Mouse (Mus musculus): ENCODE results near the gene Snrnp70. TPM values are rescaled to one million over a fixed set of nuclear protein-coding genes. Genes with fewer than 3 reads are reported as not detected.
"Not testable (repeated sequence)": the region's sequence is repeated elsewhere in the genome, so short reads cannot be mapped to it uniquely, and the experiment has no call there.

Gene Snrnp70
- polyA plus RNA-seq, 1 experiment = 643 TPM

DNA sequence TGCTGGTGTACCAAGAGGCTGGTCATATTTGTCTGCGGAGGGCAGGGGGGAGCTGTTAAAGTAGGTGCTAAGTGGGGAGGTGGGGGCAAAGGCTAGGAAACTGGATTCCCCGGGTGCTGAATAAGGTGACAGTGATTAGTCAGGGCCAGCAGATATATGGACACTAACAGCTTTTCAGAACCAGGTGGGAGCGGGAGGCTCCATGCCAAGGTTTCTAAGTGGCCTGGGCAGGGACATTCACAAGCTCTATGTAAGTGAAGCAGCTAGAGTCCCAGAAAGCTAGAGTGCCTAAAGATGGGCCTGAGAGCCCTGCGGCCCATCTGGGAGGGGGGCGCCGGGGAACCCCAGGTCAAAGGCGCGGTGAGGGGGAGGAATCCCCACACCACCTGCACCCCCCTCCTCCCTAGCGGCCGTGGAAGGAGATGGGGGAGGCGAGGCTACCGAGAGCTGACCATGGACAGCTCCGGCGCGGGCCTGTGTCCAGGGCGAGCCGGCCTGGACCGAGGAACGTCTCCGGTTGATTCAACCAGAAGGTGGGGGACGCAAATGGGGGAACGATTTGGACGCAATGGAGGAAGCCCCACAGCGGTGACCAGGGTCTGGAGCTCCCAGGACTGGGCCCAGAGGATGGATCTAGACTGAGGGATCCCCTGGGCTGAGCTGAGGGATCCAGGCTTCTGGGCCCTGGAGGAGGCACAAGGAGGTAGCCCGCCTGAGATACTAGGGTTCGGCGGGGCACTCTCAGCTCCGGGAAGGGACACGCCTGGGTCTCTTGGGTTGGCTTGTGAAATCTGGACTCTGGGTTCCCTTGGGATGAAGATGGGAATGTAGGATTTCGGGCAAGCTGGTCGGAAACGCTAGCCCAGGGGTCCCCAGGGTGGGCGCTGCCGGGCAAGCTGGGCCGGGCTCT is 29.5 kb downstream of the Snrnp70 start:
- DNase-seq (ENCODE audit: low read depth) = peak; percentile 51
- TF ChIP-seq CTCF (IDR thresholded peaks at IDR 0.05; ENCODE audit: borderline replicate concordance, extremely low read depth, insufficient read depth, insufficient read length) (no peak), POLR2A (IDR thresholded peaks at IDR 0.05; ENCODE audit: borderline replicate concordance, extremely low read depth, insufficient read depth, insufficient read length, poor library complexity, severe bottlenecking) (no peak)

- TF ChIP-seq POLR2A (IDR thresholded peaks at IDR 0.05; ENCODE audit: borderline replicate concordance, extremely low read depth, insufficient read depth, insufficient read length, poor library complexity, severe bottlenecking) (no peak), CTCF (IDR thresholded peaks at IDR 0.05; ENCODE audit: borderline replicate concordance, extremely low read depth, insufficient read depth, insufficient read length) (no peak)
- DNase-seq (ENCODE audit: low read depth) = no peak
Measured at GRCm38 (mm10) chr7:45363983-45364382, 31.6 kb downstream of the Snrnp70 start.

- peak; percentile 64 for DNase-seq (ENCODE audit: low read depth)
- TF ChIP-seq CTCF (IDR thresholded peaks at IDR 0.05; ENCODE audit: borderline replicate concordance, extremely low read depth, insufficient read depth, insufficient read length) (no peak), POLR2A (IDR thresholded peaks at IDR 0.05; ENCODE audit: borderline replicate concordance, extremely low read depth, insufficient read depth, insufficient read length, poor library complexity, severe bottlenecking) (no peak)
Measured at GRCm38 (mm10) chr7:45362801-45363200, 32.7 kb downstream of the Snrnp70 start.

GRCm38 (mm10) chr7:45361243-45361804 is 34.2 kb downstream of the Snrnp70 start:
- peak; percentile 58; the same call in 1 of the 2 replicates for TF ChIP-seq POLR2A (IDR thresholded peaks at IDR 0.05; ENCODE audit: borderline replicate concordance, extremely low read depth, insufficient read depth, insufficient read length, poor library complexity, severe bottlenecking)
- no peak for TF ChIP-seq CTCF (IDR thresholded peaks at IDR 0.05; ENCODE audit: borderline replicate concordance, extremely low read depth, insufficient read depth, insufficient read length)
- peak; percentile 96 for DNase-seq (ENCODE audit: low read depth)

- TF ChIP-seq CTCF (IDR thresholded peaks at IDR 0.05; ENCODE audit: borderline replicate concordance, extremely low read depth, insufficient read depth, insufficient read length) (no peak), POLR2A (IDR thresholded peaks at IDR 0.05; ENCODE audit: borderline replicate concordance, extremely low read depth, insufficient read depth, insufficient read length, poor library complexity, severe bottlenecking) (no peak)
- DNase-seq (ENCODE audit: low read depth) = no peak
Measured at GRCm38 (mm10) chr7:45360404-45361125, 35.0 kb downstream of the Snrnp70 start.

DNA sequence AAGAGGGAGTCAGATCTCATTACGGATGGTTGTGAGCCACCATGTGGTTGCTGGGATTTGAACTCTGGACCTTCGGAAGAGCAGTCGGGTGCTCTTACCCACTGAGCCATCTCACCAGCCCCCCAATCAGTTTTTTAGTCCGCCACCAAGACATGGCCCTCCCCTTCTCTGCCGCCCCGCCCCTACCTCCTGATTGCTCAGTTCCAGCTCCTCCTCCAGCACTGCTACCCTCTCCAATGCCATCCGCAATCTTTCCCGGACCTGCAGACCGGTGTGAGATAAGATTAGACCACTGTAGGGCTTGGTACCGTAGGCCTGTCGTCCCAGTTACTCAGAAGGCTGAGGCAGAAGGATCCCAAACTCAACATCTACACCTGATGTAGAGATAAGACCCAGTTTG is 36.5 kb downstream of the Snrnp70 start:
- not testable (repeated sequence) for DNase-seq (ENCODE audit: low read depth)

DNA sequence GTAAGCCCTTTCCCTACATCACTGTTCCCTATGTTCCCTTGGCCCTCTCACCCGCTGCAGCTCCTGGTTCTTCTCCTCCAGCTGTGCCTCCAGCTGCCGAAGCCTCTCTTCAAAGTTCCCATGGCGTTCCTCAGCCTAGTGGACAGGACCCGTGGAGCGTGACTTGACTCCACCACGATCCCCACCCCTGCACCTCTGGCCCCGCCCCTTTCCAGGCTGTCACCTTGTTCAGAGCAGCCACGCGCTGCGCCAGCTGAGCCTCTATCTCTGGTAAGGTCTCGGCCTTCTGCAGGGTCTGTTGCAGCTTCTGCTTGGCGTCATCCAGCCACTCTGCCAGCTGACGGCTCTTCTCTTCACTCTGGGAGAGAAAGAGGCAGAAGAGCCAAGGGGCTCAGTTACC is 39.5 kb downstream of the Snrnp70 start:
- DNase-seq (ENCODE audit: low read depth) = no peak
- TF ChIP-seq CTCF (IDR thresholded peaks at IDR 0.05; ENCODE audit: borderline replicate concordance, extremely low read depth, insufficient read depth, insufficient read length) (no peak), POLR2A (IDR thresholded peaks at IDR 0.05; ENCODE audit: borderline replicate concordance, extremely low read depth, insufficient read depth, insufficient read length, poor library complexity, severe bottlenecking) (no peak)

- no peak for DNase-seq (ENCODE audit: low read depth)
- no peak for TF ChIP-seq CTCF (IDR thresholded peaks at IDR 0.05; ENCODE audit: borderline replicate concordance, extremely low read depth, insufficient read depth, insufficient read length)
- no peak for TF ChIP-seq POLR2A (IDR thresholded peaks at IDR 0.05; ENCODE audit: borderline replicate concordance, extremely low read depth, insufficient read depth, insufficient read length, poor library complexity, severe bottlenecking)
Measured at GRCm38 (mm10) chr7:45355318-45356020, 40.1 kb downstream of the Snrnp70 start.

GRCm38 (mm10) chr7:45353041-45353440 is 42.5 kb downstream of the Snrnp70 start:
- no peak for DNase-seq (ENCODE audit: low read depth)
- TF ChIP-seq CTCF (IDR thresholded peaks at IDR 0.05; ENCODE audit: borderline replicate concordance, extremely low read depth, insufficient read depth, insufficient read length) = no peak
- no peak for TF ChIP-seq POLR2A (IDR thresholded peaks at IDR 0.05; ENCODE audit: borderline replicate concordance, extremely low read depth, insufficient read depth, insufficient read length, poor library complexity, severe bottlenecking)

DNA sequence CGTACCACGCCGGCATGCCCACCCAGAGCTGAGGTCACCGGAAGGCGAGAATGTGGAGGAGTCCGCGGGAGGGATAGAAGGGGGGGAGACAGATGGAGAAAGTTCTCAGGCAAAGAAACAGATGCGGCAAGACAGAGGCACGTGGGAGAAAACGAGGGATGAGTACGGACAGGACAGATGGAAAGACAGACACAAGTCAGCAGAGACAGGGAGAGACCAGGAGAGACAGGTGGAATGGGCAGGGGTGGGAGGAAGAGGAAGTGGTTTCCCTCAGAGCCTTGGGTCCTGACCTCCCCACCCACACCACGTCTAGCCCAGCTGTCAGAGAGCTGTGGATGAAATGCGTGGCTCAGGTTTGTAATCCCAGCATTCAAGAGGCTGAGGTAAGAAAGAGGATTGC is 48.6 kb downstream of the Snrnp70 start:
- no peak for TF ChIP-seq CTCF (IDR thresholded peaks at IDR 0.05; ENCODE audit: borderline replicate concordance, extremely low read depth, insufficient read depth, insufficient read length)
- TF ChIP-seq POLR2A (IDR thresholded peaks at IDR 0.05; ENCODE audit: borderline replicate concordance, extremely low read depth, insufficient read depth, insufficient read length, poor library complexity, severe bottlenecking) = no peak
- no peak for DNase-seq (ENCODE audit: low read depth)

- no peak for DNase-seq (ENCODE audit: low read depth)
- TF ChIP-seq CTCF (IDR thresholded peaks at IDR 0.05; ENCODE audit: borderline replicate concordance, extremely low read depth, insufficient read depth, insufficient read length) (peak; percentile 28; the same call in 1 of the 2 replicates), POLR2A (IDR thresholded peaks at IDR 0.05; ENCODE audit: borderline replicate concordance, extremely low read depth, insufficient read depth, insufficient read length, poor library complexity, severe bottlenecking) (no peak)
Measured at GRCm38 (mm10) chr7:45343543-45343942, 52.0 kb downstream of the Snrnp70 start.
